Mouse (Mus musculus): Measurements from ENCODE around the gene Xrra1. TPM values are rescaled to one million over a fixed set of nuclear protein-coding genes. Genes with fewer than 3 reads are reported as not detected.

Xrra1 gene
- total and polyA plus RNA-seq, 3 experiments, result 0.58 to 1.2 TPM; not detected in 1

GRCm38 (mm10) chr7:99851618-99852017 is 7.3 kb upstream of the Xrra1 start:
- no peak for DNase-seq (ENCODE audit: low read depth, low spot score)
- Histone ChIP-seq H3K4me3 (ENCODE audit: control insufficient read depth in 1 of 2, insufficient read depth in 1 of 2, low read depth in 2 of 2, low read length in 2 of 2) (no peak overlapping the region), H3K4me1 (ENCODE audit: control insufficient read depth in 1 of 2, insufficient read depth in 2 of 2, low read length in 2 of 2) (peaks cover 4% of the 10 kb centered on the region in 2 experiments; a peak in 2 of 4 replicates), H3K9ac (ENCODE audit: control insufficient read depth, low read depth, low read length, poor library complexity, severe bottlenecking) (no peak overlapping the region), H3K27me3 (ENCODE audit: control insufficient read depth in 1 of 2, insufficient read depth in 2 of 2, low read length in 2 of 2) (no peaks in the 10 kb centered on the region), H3K9me3 (replicated peaks; ENCODE audit: insufficient read depth, low read length) (no peaks in the 10 kb centered on the region), H3K36me3 (ENCODE audit: control insufficient read depth in 1 of 2, insufficient read depth in 2 of 2, low read length in 2 of 2) (peaks cover 9 to 44% of the 10 kb centered on the region in 2 experiments), H3K27ac (ENCODE audit: control insufficient read depth, low read depth, low read length) (no peak overlapping the region), H3K79me2 (ENCODE audit: control insufficient read depth, insufficient read depth, low read length, poor library complexity) (peaks cover 26% of the 10 kb centered on the region)
- TF ChIP-seq ZNF384 (IDR thresholded peaks at IDR 0.05; ENCODE audit: low read depth, low read length) (no peak), MAFK (IDR thresholded peaks at IDR 0.05; ENCODE audit: borderline replicate concordance, low read depth, low read length) (no peak), EP300 (IDR thresholded peaks at IDR 0.05; ENCODE audit: low read depth in 1 of 2, low read length in 2 of 2) (no peak), ZC3H11A (IDR thresholded peaks at IDR 0.05; ENCODE audit: low read depth, low read length) (no peak), SMC3 (IDR thresholded peaks at IDR 0.05; ENCODE audit: low read depth, low read length) (no peak), HCFC1 (IDR thresholded peaks at IDR 0.05; ENCODE audit: low read depth, low read length) (no peak), ZMIZ1 (IDR thresholded peaks at IDR 0.05; ENCODE audit: low read depth, low read length) (no peak), MXI1 (IDR thresholded peaks at IDR 0.05; ENCODE audit: low read depth, low read length) (no peak), KAT2A (conservative IDR thresholded peaks at IDR 0.05; ENCODE audit: low read depth, low read length) (no peak), SIN3A (IDR thresholded peaks at IDR 0.05; ENCODE audit: low read length) (no peak), USF1 (IDR thresholded peaks at IDR 0.05; ENCODE audit: low read depth, low read length) (no peak), ETS1 (IDR thresholded peaks at IDR 0.05; ENCODE audit: low read depth, low read length) (no peak), MAZ (IDR thresholded peaks at IDR 0.05; ENCODE audit: low read depth, low read length) (no peak), POLR2A (IDR thresholded peaks at IDR 0.05; ENCODE audit: control insufficient read depth in 1 of 2, insufficient read depth in 1 of 2, low read depth in 1 of 2, low read length in 2 of 2, poor library complexity in 1 of 2) (no peak)

- H3K4me3 ChIP-seq (ENCODE audit: control insufficient read depth in 1 of 2, insufficient read depth in 1 of 2, low read depth in 2 of 2, low read length in 2 of 2), result no peak overlapping the region
- H3K27me3 ChIP-seq (ENCODE audit: control insufficient read depth in 1 of 2, insufficient read depth in 2 of 2, low read length in 2 of 2), result no peaks in the 10 kb centered on the region
- H3K27ac ChIP-seq (ENCODE audit: control insufficient read depth, low read depth, low read length), result no peak overlapping the region
- no peak overlapping the region for H3K9ac ChIP-seq (ENCODE audit: control insufficient read depth, low read depth, low read length, poor library complexity, severe bottlenecking)
- H3K9me3 ChIP-seq (replicated peaks; ENCODE audit: insufficient read depth, low read length), result no peaks in the 10 kb centered on the region
- H3K79me2 ChIP-seq (ENCODE audit: control insufficient read depth, insufficient read depth, low read length, poor library complexity), result peaks cover 38% of the 10 kb centered on the region
- H3K36me3 ChIP-seq (ENCODE audit: control insufficient read depth in 1 of 2, insufficient read depth in 2 of 2, low read length in 2 of 2), result peaks cover 16 to 38% of the 10 kb centered on the region in 2 experiments
- H3K4me1 ChIP-seq (ENCODE audit: control insufficient read depth in 1 of 2, insufficient read depth in 2 of 2, low read length in 2 of 2), result peaks cover 12 to 14% of the 10 kb centered on the region in 2 experiments
- DNase-seq (ENCODE audit: low read depth, low spot score), result no peak
- TF ChIP-seq MYB (IDR thresholded peaks at IDR 0.05; ENCODE audit: low read depth, low read length) (no peak), SIN3A (IDR thresholded peaks at IDR 0.05; ENCODE audit: low read length) (no peak), POLR2AphosphoS5 (IDR thresholded peaks at IDR 0.05; ENCODE audit: borderline replicate concordance, low read depth, low read length) (no peak), ZKSCAN1 (IDR thresholded peaks at IDR 0.05; ENCODE audit: low read depth, low read length) (no peak)
Measured at GRCm38 (mm10) chr7:99853350-99853749, 5.6 kb upstream of the Xrra1 start.

Data from MEL (cell line).